Mouse (Mus musculus) lung, postnatal 0 days (tissue): ENCODE measurements around the gene Ctdsp2. TPM values are rescaled to one million over a fixed set of nuclear protein-coding genes. Genes with fewer than 3 reads are reported as not detected.

ENCODE experiments used
- ATAC-seq: fragments of 200-750 bp; cut with Nextera tagmentation; 2 replicates; pipeline ENCODE4 v1.8.0; 2017; ENCODE audit warnings: moderate library complexity
- DNase-seq: peaks from one replicate; pipeline ENCODE4 v3.0.0-alpha.2; 2016; ENCODE audit warnings: low spot score
- H3K27ac ChIP-seq: fragments of 300-500 bp; sonication (generic); 2 replicates; pipeline ENCODE4 v1.5.1; 2014; ENCODE audit warnings: antibody characterized with exemption, mild to moderate bottlenecking, low read length, mixed read lengths
- H3K27me3 ChIP-seq: fragments of 300-500 bp; sonication (generic); replicated peaks from 2 replicates; pipeline ENCODE4 v1.6.1; 2014; ENCODE audit warnings: low read length, mixed read lengths; ENCODE audit not compliant: insufficient read depth
- H3K36me3 ChIP-seq: fragments of 300-500 bp; sonication (generic); 2 replicates; pipeline ENCODE4 v1.6.1; 2014; ENCODE audit warnings: low read length, mixed read lengths; ENCODE audit not compliant: insufficient read depth
- H3K4me1 ChIP-seq: fragments of 300-500 bp; sonication (generic); 2 replicates; pipeline ENCODE4 v1.6.1; 2014; ENCODE audit warnings: antibody characterized with exemption, low read depth, low read length, mixed read lengths; ENCODE audit not compliant: insufficient read depth
- H3K4me2 ChIP-seq: fragments of 300-500 bp; sonication (generic); replicated peaks from 2 replicates; pipeline ENCODE4 v1.6.1; 2014; ENCODE audit warnings: low read depth, mild to moderate bottlenecking, low read length, moderate library complexity, mixed read lengths
- H3K4me3 ChIP-seq: fragments of 300-500 bp; sonication (generic); 2 replicates; pipeline ENCODE4 v1.5.1; 2014; ENCODE audit warnings: low read depth, low read length
- H3K9ac ChIP-seq: fragments of 300-500 bp; sonication (generic); replicated peaks from 2 replicates; pipeline ENCODE4 v1.6.1; 2014; ENCODE audit warnings: low read depth, mild to moderate bottlenecking
- H3K9me3 ChIP-seq: fragments of 300-500 bp; sonication (generic); 2 replicates; pipeline ENCODE4 v1.6.1; 2016; ENCODE audit warnings: low read length, mixed read lengths
- CTCF ChIP-seq: IDR thresholded peaks from 2 replicates; pipeline ENCODE4 v1.5.1; 2016; ENCODE audit warnings: antibody characterized with exemption, mild to moderate bottlenecking
- EP300 ChIP-seq: IDR thresholded peaks from 2 replicates; pipeline ENCODE4 v1.6.1; 2016; ENCODE audit warnings: antibody characterized with exemption, mild to moderate bottlenecking, control low read depth
- WGBS: fragments of 180-500 bp; shearing (Covaris S2); extraction: QIAGEN DNeasy Blood & Tissue Kit; methylation state at CpG from one replicate; pipeline ENCODE4 v1.1.7; 2014; 5-methylcytosine and 5-hydroxymethylcytosine counted together
- polyA plus RNA-seq: library from polyadenylated mRNA; unstranded; fragments of >200 nt; fragmentation: Nextera tagmentation; extraction: Ambion mirVana; gene quantifications from 2 replicates; pipeline ENCODE4 v1.2.1, GENCODE M21; 2015

Ctdsp2 gene
- polyA plus RNA-seq, 1 experiment from 2014 or later: 63.9 TPM

DNA sequence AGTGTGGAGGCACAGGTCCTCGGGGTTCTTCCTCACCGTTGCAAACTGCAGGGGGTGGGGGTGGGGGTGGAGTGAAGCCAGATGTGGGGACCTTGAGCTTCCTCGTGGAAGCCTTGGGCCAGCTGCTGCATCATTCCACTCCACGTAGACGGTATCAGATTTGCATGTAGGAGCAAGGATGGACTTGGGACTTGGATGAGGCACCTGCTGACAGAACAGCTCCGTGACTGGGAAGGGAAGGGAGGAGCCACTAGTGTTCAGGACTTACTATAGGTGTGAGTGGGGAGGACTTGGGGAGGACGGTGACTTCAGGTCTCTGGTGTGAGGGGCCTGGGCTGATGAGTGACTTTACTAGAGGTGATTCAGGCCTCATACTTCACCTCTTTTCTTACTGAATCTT lies 5.5 kb upstream of the Ctdsp2 start:
- Histone ChIP-seq H3K27me3 (no peaks in the 10 kb centered on the region), H3K9me3 (no peaks in the 10 kb centered on the region), H3K9ac (no peak overlapping the region), H3K4me3 (no peak overlapping the region), H3K36me3 (no peaks in the 10 kb centered on the region), H3K4me2 (no peak overlapping the region), H3K27ac (no peak overlapping the region), H3K4me1 (peaks cover 10% of the 10 kb centered on the region; the same call in 1 of the 2 replicates)
- 40% methylated on average over 7 of the region's 7 CpGs for WGBS
- no peak for TF ChIP-seq CTCF
- no peak for TF ChIP-seq EP300
- DNase-seq (no peak), ATAC-seq (no peak)

DNA sequence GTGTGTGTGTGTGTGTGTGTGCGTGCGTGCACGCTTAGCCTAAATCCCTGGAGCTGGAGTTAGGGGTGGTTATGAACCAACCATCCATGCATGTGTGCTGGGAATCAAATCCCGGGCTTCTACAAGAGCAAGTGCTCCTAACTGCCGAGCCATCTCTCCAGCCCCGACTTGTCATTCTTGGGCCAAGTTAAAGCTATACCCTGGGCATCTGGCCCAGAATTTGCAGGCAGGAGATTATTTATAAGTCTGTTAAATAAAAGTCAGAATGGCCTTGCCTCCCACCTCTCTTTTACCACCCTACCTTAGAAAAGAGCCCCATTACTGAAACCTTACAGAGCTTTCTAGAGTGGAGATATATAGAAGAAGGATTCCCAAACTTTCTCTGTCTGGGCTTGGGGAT lies 2.8 kb upstream of the Ctdsp2 start:
- ATAC-seq: no peak
- 72% methylated on average over 6 of the region's 6 CpGs for WGBS

DNA sequence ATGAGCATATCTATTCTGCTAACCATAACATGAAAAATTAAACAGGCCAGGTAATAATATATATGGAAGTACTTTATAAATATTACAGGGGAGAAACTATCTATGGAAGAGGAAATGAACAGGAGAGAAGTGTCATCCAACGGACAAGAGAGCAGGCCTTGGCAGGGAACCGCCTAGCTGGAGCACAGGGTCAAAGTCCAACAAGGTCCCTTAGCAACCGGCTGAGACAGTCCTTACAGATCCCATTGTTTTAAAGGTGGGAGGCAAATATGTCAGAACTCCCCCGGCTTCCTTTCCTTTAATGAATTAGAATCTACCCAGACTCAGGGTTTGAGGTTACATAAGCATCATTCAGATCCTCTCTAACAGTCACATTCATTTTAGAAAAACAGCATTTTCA lies 1.4 kb upstream of the Ctdsp2 start:
- DNase-seq (no peak), ATAC-seq (no peak)
- H3K27ac ChIP-seq: no peak overlapping the region
- WGBS: 43% methylated on average over 4 of the region's 4 CpGs
- no peak overlapping the region for H3K4me3 ChIP-seq
- H3K4me1 ChIP-seq: peaks cover 11% of the 10 kb centered on the region; the same call in 1 of the 2 replicates
- no peak overlapping the region for H3K4me2 ChIP-seq
- no peak overlapping the region for H3K9ac ChIP-seq
- TF ChIP-seq EP300 (no peak), CTCF (no peak)
- H3K36me3 ChIP-seq: no peaks in the 10 kb centered on the region
- H3K27me3 ChIP-seq: no peaks in the 10 kb centered on the region
- H3K9me3 ChIP-seq: no peaks in the 10 kb centered on the region

More for the DNA sequence above, 2.8 kb upstream of the Ctdsp2 start:
- Histone ChIP-seq H3K27ac (no peak overlapping the region), H3K9me3 (no peaks in the 10 kb centered on the region), H3K27me3 (no peaks in the 10 kb centered on the region), H3K4me2 (no peak overlapping the region), H3K36me3 (no peaks in the 10 kb centered on the region), H3K4me3 (no peak overlapping the region), H3K4me1 (peaks cover 10% of the 10 kb centered on the region; the same call in 1 of the 2 replicates), H3K9ac (no peak overlapping the region)
- DNase-seq: no peak
- no peak for TF ChIP-seq CTCF

DNA sequence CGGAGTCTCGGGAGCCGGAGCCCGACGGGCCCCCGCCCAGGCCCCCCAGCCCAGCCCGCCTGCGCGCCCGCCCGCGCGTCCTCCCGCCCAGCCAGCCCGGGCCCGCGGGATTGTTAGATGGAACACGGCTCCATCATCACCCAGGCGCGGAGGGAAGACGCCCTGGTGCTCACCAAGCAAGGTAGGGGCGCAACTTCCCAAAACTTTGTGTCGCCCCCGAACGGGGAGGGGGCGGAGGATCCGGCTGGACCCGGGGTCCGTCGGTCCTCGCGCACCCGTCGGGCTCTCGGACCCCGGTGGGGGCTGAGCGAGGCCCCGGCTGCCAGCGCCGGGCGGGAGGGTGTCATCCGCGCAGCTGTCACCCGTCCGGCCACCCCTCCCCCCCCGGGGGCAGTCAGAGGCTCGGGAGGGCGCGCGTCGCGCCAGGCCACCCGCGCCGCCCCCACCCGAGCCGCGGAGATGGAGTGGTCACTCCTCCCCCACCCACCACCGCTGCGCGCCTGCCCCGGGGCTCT lies 661 bp downstream of the Ctdsp2 start:
- H3K9ac ChIP-seq: peak overlapping the region; percentile 99
- peak overlapping the region; percentile 100 for H3K27ac ChIP-seq
- no peaks in the 10 kb centered on the region for H3K9me3 ChIP-seq
- no peaks in the 10 kb centered on the region for H3K27me3 ChIP-seq
- TF ChIP-seq CTCF (no peak), EP300 (no peak)
- H3K4me1 ChIP-seq: peaks cover 24% of the 10 kb centered on the region
- DNase-seq (peak; percentile 77), ATAC-seq (peak; percentile 25)
- H3K4me3 ChIP-seq: peak overlapping the region; percentile 98
- H3K4me2 ChIP-seq: peak overlapping the region; percentile 80
- H3K36me3 ChIP-seq: no peaks in the 10 kb centered on the region
- under 1% methylated on average over 20 of the region's 62 CpGs for WGBS

DNA sequence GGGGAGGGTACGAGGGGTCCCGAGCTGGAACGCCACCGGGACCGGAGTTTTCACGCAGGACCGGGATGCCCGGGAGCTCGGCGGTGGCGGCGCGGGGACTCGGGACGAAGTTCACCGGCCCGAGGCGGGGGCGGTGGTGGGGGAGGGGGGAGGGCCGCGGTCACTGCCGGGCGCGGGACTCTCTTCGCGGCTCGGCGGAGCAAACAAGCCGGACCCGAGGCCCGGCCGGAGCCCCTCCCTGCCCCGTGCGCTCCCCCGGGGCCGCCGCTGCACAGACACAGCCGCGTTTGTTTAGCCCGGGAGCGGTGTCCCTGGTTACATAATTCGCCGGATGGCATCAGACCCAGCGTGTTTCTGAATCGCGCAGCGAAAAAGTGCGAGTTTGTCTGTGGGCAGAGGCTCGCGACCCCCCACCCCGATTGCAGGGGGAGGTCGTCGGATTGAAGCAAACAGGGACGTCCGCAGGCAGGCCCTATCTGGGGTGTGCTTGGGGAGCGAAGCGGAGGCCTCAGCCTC lies 1.2 kb downstream of the Ctdsp2 start:
- Histone ChIP-seq H3K9ac (peak overlapping the region; percentile 99), H3K27ac (peak overlapping the region; percentile 100), H3K4me3 (peak overlapping the region; percentile 98), H3K4me2 (peak overlapping the region; percentile 80), H3K9me3 (no peaks in the 10 kb centered on the region), H3K27me3 (no peaks in the 10 kb centered on the region), H3K4me1 (peaks cover 29% of the 10 kb centered on the region), H3K36me3 (no peaks in the 10 kb centered on the region)
- DNase-seq: no peak
- 0% methylated on average over 29 of the region's 57 CpGs for WGBS
- TF ChIP-seq CTCF: no peak
- TF ChIP-seq EP300: no peak
- no peak for ATAC-seq

DNA sequence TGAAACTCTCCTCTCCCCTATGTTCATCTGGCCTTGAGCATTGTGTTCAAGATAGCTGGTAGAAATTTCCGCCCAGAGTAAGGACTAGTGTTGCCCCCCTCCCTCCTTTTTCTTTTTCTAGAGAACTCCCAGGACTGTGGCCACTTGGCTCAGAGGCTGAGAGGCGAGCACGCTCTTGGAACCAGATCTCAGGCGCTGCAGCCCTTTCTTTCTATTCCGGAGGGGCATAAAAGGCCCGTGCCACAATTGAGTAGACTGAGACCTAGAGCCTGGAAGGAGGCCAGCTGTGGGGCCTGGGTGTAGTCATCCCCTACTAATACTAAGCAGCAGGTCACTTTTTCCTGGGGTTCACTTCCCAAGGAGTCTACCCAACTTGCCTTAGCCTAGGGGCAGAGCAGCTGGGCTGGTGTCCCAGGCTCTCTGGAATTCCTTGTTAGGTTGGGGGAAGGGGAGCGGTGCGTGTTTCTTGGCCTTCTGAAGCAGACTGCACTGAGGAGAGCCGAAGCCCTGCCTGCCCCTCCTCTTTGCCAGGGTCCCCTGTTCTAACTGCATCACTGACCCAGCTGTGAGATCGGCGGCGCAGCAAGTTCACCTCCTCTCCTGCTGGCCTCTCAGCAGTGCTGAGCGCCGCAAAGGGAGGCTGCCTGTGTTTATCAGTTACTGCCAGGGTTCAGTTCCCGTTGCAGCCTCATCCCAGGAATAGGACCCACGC lies 1.9 kb downstream of the Ctdsp2 start:
- peak overlapping the region; percentile 99 for H3K9ac ChIP-seq
- no peaks in the 10 kb centered on the region for H3K9me3 ChIP-seq
- ATAC-seq (no peak), DNase-seq (peak; percentile 66)
- H3K4me3 ChIP-seq: peak overlapping the region; percentile 98
- peak overlapping the region; percentile 100 for H3K27ac ChIP-seq
- H3K4me2 ChIP-seq: peak overlapping the region; percentile 80
- H3K36me3 ChIP-seq: no peaks in the 10 kb centered on the region
- 1% methylated on average over 16 of the region's 16 CpGs for WGBS
- no peaks in the 10 kb centered on the region for H3K27me3 ChIP-seq
- TF ChIP-seq EP300 (no peak), CTCF (no peak)
- peaks cover 36% of the 10 kb centered on the region for H3K4me1 ChIP-seq
